ENCODE assay signal across 9 mouse cellular contexts in genomic region chr16:78198642-78199121, GRCm38 (mm10).
A peak's percentile ranks its signal among the peaks of the same experiment; 100 is the strongest.
DNase-seq lines count a peak whose midpoint lies in the region; ATAC-seq and TF ChIP-seq lines count a peak whose summit lies in the region.
"Had no signal": no experiment of that assay in that cellular context is flagged by ENCODE, and none has a peak within 500 bp of the region (broad histone marks: within the 10 kb centered on the region; RNA-seq: fewer than 3 reads in every experiment).

No protein-coding gene starts in this region.

- 10% methylated on average over 16 of the region's 16 CpGs for WGBS in forebrain, embryonic 11.5 days
- WGBS in heart, embryonic 15.5 days: 4% methylated on average over 16 of the region's 16 CpGs
- 6% methylated on average over 16 of the region's 16 CpGs for WGBS in lung, embryonic 14.5 days

- H3K27ac ChIP-seq in forebrain, embryonic 11.5 days (ENCODE audit: low read depth, low read length): no peak overlapping the region
- no peak overlapping the region for H3K27ac ChIP-seq in heart, embryonic 15.5 days
- no peak overlapping the region for H3K27ac ChIP-seq in lung, embryonic 14.5 days (ENCODE audit: low read depth)

- peak; percentile 89 for DNase-seq in CD4-positive, CD25-positive, alpha-beta regulatory T cell, adult 2 months (ENCODE audit: low read depth, low spot score)
- peak; percentile 46 to 50 for DNase-seq in adrenal gland, postnatal 4 days (ENCODE audit: low spot score in 2 of 2)
- DNase-seq in forebrain, embryonic 11.5 days (ENCODE audit: low spot score): peak; percentile 90
- DNase-seq in layer of hippocampus, adult 11-12 months (ENCODE audit: low spot score): peak; percentile 75
- peak; percentile 89 for DNase-seq in lung, embryonic 14.5 days
- peak; percentile 30 for DNase-seq in testis, postnatal 14 days (ENCODE audit: low spot score)

- no peaks in the 10 kb centered on the region for H3K27me3 ChIP-seq in forebrain, embryonic 11.5 days (ENCODE audit: control insufficient read depth, insufficient read depth, low read length)
- H3K27me3 ChIP-seq in heart, embryonic 15.5 days: peaks cover 3% of the 10 kb centered on the region; the same call in 1 of the 2 replicates
- H3K27me3 ChIP-seq in lung, embryonic 14.5 days (ENCODE audit: insufficient read depth, low read length): no peaks in the 10 kb centered on the region

- no peak for ATAC-seq in forebrain, embryonic 11.5 days (replicated peaks; ENCODE audit: low FRiP score)
- no peak for ATAC-seq in heart, embryonic 15.5 days (replicated peaks; ENCODE audit: insufficient number of reproducible peaks, insufficient read depth, low FRiP score, low read depth)
- ATAC-seq in lung, embryonic 14.5 days (ENCODE audit: insufficient read depth): no peak
- peak; percentile 75 for ATAC-seq in neutrophil, adult 5-6 weeks (ENCODE audit: extremely low read depth, insufficient number of reproducible peaks, low FRiP score, poor library complexity, severe bottlenecking)

- no peaks in the 10 kb centered on the region for H3K4me1 ChIP-seq in forebrain, embryonic 11.5 days (replicated peaks; ENCODE audit: control insufficient read depth, insufficient read depth, low read length)
- H3K4me1 ChIP-seq in heart, embryonic 15.5 days (replicated peaks): 0 out of 2 replicates have a peak, but pooled peaks cover 4% of the 10 kb centered on the region
- H3K4me1 ChIP-seq in lung, embryonic 14.5 days (ENCODE audit: insufficient read depth): no peaks in the 10 kb centered on the region

- H3K9me3 ChIP-seq in forebrain, embryonic 11.5 days (ENCODE audit: control insufficient read depth, low read length): no peaks in the 10 kb centered on the region
- H3K9me3 ChIP-seq in heart, embryonic 15.5 days (replicated peaks): no peaks in the 10 kb centered on the region
- H3K9me3 ChIP-seq in lung, embryonic 14.5 days (ENCODE audit: low read depth, low read length): no peaks in the 10 kb centered on the region

- H3K36me3 ChIP-seq in forebrain, embryonic 11.5 days (ENCODE audit: control insufficient read depth, insufficient read depth, low read length): no peaks in the 10 kb centered on the region
- no peaks in the 10 kb centered on the region for H3K36me3 ChIP-seq in heart, embryonic 15.5 days
- no peaks in the 10 kb centered on the region for H3K36me3 ChIP-seq in lung, embryonic 14.5 days (ENCODE audit: insufficient read depth)

- no peak overlapping the region for H3K4me3 ChIP-seq in forebrain, embryonic 11.5 days (ENCODE audit: low read depth, low read length)
- no peak overlapping the region for H3K4me3 ChIP-seq in heart, embryonic 15.5 days
- no peak overlapping the region for H3K4me3 ChIP-seq in lung, embryonic 14.5 days (ENCODE audit: low read depth, low read length)
- H3K4me3 ChIP-seq: erythroblast, embryonic 14.5 days had no signal

- no peak overlapping the region for H3K9ac ChIP-seq in forebrain, embryonic 11.5 days (ENCODE audit: low read length)
- no peak overlapping the region for H3K9ac ChIP-seq in heart, embryonic 15.5 days
- H3K9ac ChIP-seq in lung, embryonic 14.5 days: no peak overlapping the region

- H3K4me2 ChIP-seq in forebrain, embryonic 11.5 days (ENCODE audit: low read depth, low read length, severe bottlenecking): no peak overlapping the region
- H3K4me2 ChIP-seq in heart, embryonic 15.5 days: peak overlapping the region; percentile 39
- peak overlapping the region; percentile 3; the same call in 1 of the 2 replicates for H3K4me2 ChIP-seq in lung, embryonic 14.5 days

- peak; percentile 93 for TF ChIP-seq CTCF in lung, embryonic 14.5 days (IDR thresholded peaks at IDR 0.05; ENCODE audit: low read depth)

Comparison
In these comparisons a context has a peak if more than half of its experiments do, and no peak if none do; other contexts are left out.
1. DNase-seq: peak in every context shown above with its lines; median percentile 90 in forebrain, embryonic 11.5 days; 89 in CD4-positive, CD25-positive, alpha-beta regulatory T cell, adult 2 months; 89 in lung, embryonic 14.5 days; 75 in layer of hippocampus, adult 11-12 months; 48 in adrenal gland, postnatal 4 days; 30 in testis, postnatal 14 days.